Mouse (Mus musculus): Measurements from ENCODE around the gene Fchsd2. TPM values are rescaled to one million over a fixed set of nuclear protein-coding genes. Genes with fewer than 3 reads are reported as not detected.

The Fchsd2 gene
- total and polyA plus RNA-seq, 2 experiments = 8.9 to 43.0 TPM

DNA sequence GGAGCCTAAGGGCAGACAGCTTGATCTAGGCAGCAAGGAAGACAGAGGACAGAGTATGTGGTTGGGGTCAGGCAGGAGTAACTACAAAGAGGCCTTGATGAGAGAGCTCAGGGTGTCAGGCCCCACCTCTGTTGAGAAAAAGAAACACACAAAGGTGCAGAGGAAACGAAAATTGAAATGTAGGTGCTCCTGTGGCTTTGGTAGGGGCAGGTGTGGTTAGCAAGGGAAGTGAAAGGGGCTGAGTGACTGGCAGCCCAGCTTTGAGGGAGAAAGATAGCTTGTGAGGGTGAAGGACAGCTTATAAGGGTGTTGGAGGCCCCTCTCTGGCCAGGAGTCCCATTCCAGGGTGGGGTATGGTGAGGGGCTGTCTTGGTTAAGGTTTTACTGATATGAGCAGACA is 2.1 kb downstream of the Fchsd2 start:
- Histone ChIP-seq H3K27ac (replicated peaks; ENCODE audit: insufficient read depth, low read depth, low read length) (no peak overlapping the region), H3K4me3 (ENCODE audit: insufficient read depth, low read depth, low read length) (no peak overlapping the region), H3K27me3 (ENCODE audit: control insufficient read depth, insufficient read depth, low read length) (no peaks in the 10 kb centered on the region), H3K79me2 (ENCODE audit: control insufficient read depth, insufficient read depth, low read length) (no peaks in the 10 kb centered on the region), H3K36me3 (ENCODE audit: control insufficient read depth, insufficient read depth, low read length) (no peaks in the 10 kb centered on the region), H3K9ac (ENCODE audit: low read depth, low read length) (no peak overlapping the region), H3K4me1 (ENCODE audit: control insufficient read depth, insufficient read depth, low read length) (no peaks in the 10 kb centered on the region)
- no peak for DNase-seq (ENCODE audit: extremely low read depth, low read depth, low spot score)
- TF ChIP-seq POLR2A (IDR thresholded peaks at IDR 0.05; ENCODE audit: extremely low read depth, insufficient read depth, low read length) = no peak
- TF ChIP-seq CTCF (IDR thresholded peaks at IDR 0.05; ENCODE audit: low read depth, low read length) = no peak
- 91% methylated on average over 1 of the region's 1 CpGs for WGBS

DNA sequence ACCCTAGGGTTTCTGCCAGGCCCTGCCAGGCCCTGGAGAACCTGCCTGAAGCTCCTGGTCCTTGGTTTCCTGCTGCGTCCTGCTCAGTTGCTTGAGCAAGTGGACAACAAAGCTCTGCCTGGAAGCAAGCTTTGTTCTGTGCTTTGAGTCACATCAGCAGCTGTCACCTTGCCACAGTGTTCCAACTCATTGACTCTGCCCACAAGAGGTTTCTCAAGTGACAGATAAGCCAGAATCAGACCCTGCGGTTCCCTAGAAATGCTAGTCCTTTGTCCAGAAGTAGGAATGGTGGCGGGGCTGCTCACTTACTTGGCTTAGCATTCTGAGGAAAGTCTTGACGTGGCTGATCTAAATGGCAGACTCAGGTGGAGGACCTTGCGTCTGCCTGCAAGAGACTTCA is 2.9 kb downstream of the Fchsd2 start:
- WGBS = 94% methylated on average over 5 of the region's 5 CpGs
- H3K36me3 ChIP-seq (ENCODE audit: control insufficient read depth, insufficient read depth, low read length) = no peaks in the 10 kb centered on the region
- no peak for DNase-seq (ENCODE audit: extremely low read depth, low read depth, low spot score)
- no peak overlapping the region for H3K9ac ChIP-seq (ENCODE audit: low read depth, low read length)
- no peak for TF ChIP-seq CTCF (IDR thresholded peaks at IDR 0.05; ENCODE audit: low read depth, low read length)
- no peak for TF ChIP-seq POLR2A (IDR thresholded peaks at IDR 0.05; ENCODE audit: extremely low read depth, insufficient read depth, low read length)
- no peak overlapping the region for H3K27ac ChIP-seq (replicated peaks; ENCODE audit: insufficient read depth, low read depth, low read length)
- no peaks in the 10 kb centered on the region for H3K4me1 ChIP-seq (ENCODE audit: control insufficient read depth, insufficient read depth, low read length)
- H3K4me3 ChIP-seq (ENCODE audit: insufficient read depth, low read depth, low read length) = no peak overlapping the region
- H3K27me3 ChIP-seq (ENCODE audit: control insufficient read depth, insufficient read depth, low read length) = no peaks in the 10 kb centered on the region
- no peaks in the 10 kb centered on the region for H3K79me2 ChIP-seq (ENCODE audit: control insufficient read depth, insufficient read depth, low read length)

DNA sequence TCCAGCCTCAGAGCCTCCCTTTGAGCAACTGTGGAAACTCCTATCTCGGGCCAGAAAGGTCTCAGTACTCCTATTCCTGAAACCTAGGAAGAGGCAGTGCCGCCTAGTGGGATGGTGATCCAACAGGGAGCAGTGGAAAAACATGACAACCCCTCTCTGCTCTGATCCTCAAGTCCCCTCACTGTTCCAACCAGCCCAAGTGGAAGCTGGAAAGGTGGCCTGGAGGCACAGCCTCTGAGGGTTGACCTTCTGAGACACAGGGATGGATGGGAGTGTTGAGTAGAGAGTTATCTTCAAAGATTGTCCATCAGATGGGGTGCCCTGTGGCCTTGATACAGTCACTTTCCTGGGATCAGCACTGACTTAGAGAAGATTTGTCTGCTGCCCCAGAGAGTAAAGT is 3.9 kb downstream of the Fchsd2 start:
- no peak for DNase-seq (ENCODE audit: extremely low read depth, low read depth, low spot score)

DNA sequence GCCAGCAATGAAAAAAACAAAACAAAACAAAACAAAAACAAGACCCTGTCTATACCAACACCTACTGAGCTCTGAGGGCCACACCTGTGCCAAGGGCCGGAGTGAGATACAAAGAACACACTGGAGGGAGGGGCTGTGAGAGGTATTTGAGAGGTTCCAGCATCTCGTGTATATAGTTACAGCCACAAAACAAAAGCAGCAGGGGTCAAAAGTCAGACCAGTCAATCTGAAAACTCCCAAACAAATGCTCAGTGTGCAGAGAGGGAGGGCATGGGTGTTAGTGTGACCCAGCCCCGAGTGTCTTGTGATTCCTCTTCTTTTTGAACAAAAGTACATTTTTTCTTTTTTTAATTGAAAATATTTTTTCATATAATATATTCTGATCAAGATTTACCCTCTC is 4.4 kb downstream of the Fchsd2 start:
- Histone ChIP-seq H3K36me3 (ENCODE audit: control insufficient read depth, insufficient read depth, low read length) (no peaks in the 10 kb centered on the region), H3K9ac (ENCODE audit: low read depth, low read length) (no peak overlapping the region), H3K79me2 (ENCODE audit: control insufficient read depth, insufficient read depth, low read length) (no peaks in the 10 kb centered on the region), H3K27me3 (ENCODE audit: control insufficient read depth, insufficient read depth, low read length) (no peaks in the 10 kb centered on the region), H3K4me1 (ENCODE audit: control insufficient read depth, insufficient read depth, low read length) (no peaks in the 10 kb centered on the region), H3K27ac (replicated peaks; ENCODE audit: insufficient read depth, low read depth, low read length) (no peak overlapping the region), H3K4me3 (ENCODE audit: insufficient read depth, low read depth, low read length) (no peak overlapping the region)
- DNase-seq (ENCODE audit: extremely low read depth, low read depth, low spot score) = no peak
- WGBS = 63% methylated on average over 3 of the region's 3 CpGs
- TF ChIP-seq POLR2A (IDR thresholded peaks at IDR 0.05; ENCODE audit: extremely low read depth, insufficient read depth, low read length) (no peak), CTCF (IDR thresholded peaks at IDR 0.05; ENCODE audit: low read depth, low read length) (no peak)

More for the DNA sequence above, 3.9 kb downstream of the Fchsd2 start:
- Histone ChIP-seq H3K4me3 (ENCODE audit: insufficient read depth, low read depth, low read length) (no peak overlapping the region), H3K79me2 (ENCODE audit: control insufficient read depth, insufficient read depth, low read length) (no peaks in the 10 kb centered on the region), H3K27me3 (ENCODE audit: control insufficient read depth, insufficient read depth, low read length) (no peaks in the 10 kb centered on the region), H3K36me3 (ENCODE audit: control insufficient read depth, insufficient read depth, low read length) (no peaks in the 10 kb centered on the region), H3K9ac (ENCODE audit: low read depth, low read length) (no peak overlapping the region), H3K27ac (replicated peaks; ENCODE audit: insufficient read depth, low read depth, low read length) (no peak overlapping the region), H3K4me1 (ENCODE audit: control insufficient read depth, insufficient read depth, low read length) (no peaks in the 10 kb centered on the region)
- WGBS = 94% methylated on average over 2 of the region's 2 CpGs
- TF ChIP-seq CTCF (IDR thresholded peaks at IDR 0.05; ENCODE audit: low read depth, low read length) (no peak), POLR2A (IDR thresholded peaks at IDR 0.05; ENCODE audit: extremely low read depth, insufficient read depth, low read length) (no peak)

DNA sequence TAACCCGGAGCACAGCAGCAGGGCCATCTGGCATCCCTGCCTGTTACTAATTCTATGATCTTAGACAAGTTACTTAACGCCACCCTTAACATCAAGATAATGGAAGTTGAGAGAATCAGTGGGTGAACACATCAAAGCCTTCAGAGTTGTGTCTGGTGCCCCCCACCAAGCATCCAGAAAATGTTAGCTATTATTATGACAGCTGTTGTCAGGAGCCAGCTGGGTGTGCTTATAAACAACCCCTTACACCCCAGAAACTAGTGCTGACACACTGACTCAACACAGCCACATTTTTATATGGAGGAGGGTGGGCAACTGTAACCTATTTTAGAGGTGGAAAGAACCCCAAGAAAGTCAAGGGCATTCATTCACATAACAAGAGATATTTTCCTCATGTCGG is 7.3 kb downstream of the Fchsd2 start:
- Histone ChIP-seq H3K9ac (ENCODE audit: low read depth, low read length) (no peak overlapping the region), H3K27ac (replicated peaks; ENCODE audit: insufficient read depth, low read depth, low read length) (no peak overlapping the region), H3K36me3 (ENCODE audit: control insufficient read depth, insufficient read depth, low read length) (no peaks in the 10 kb centered on the region), H3K27me3 (ENCODE audit: control insufficient read depth, insufficient read depth, low read length) (no peaks in the 10 kb centered on the region), H3K4me1 (ENCODE audit: control insufficient read depth, insufficient read depth, low read length) (no peaks in the 10 kb centered on the region), H3K4me3 (ENCODE audit: insufficient read depth, low read depth, low read length) (no peak overlapping the region), H3K79me2 (ENCODE audit: control insufficient read depth, insufficient read depth, low read length) (no peaks in the 10 kb centered on the region)
- no peak for TF ChIP-seq CTCF (IDR thresholded peaks at IDR 0.05; ENCODE audit: low read depth, low read length)
- no peak for DNase-seq (ENCODE audit: extremely low read depth, low read depth, low spot score)
- WGBS = 92% methylated on average over 3 of the region's 3 CpGs

DNA sequence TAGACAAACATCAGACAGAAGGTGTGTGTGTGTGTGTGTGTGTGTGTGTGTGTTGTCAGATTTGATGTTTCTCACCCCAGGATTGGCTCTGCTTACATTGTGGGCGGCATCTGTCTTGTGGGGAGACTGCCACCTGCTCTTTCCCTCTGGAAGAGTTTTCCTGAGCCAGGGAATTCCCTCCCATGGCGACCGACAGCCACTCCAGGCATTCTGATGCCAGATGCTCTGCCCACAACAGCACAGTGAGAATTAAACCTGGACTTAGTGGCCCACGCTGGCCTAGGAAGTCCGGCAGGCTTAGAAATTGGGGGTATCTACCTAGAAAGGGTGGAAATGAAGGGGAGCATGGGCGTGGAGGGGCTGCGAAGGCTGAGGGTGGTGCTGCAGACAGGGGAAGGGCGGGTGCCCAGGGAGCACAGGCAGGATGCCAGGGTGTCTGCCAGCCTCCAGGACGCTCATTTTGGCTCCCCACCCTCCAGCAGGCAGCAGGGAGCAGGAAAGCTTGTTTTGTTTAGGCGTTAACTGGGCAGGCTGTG is 8.6 kb downstream of the Fchsd2 start:
- TF ChIP-seq CTCF (IDR thresholded peaks at IDR 0.05; ENCODE audit: low read depth, low read length) (no peak), POLR2A (IDR thresholded peaks at IDR 0.05; ENCODE audit: extremely low read depth, insufficient read depth, low read length) (no peak)
- no peak overlapping the region for H3K4me3 ChIP-seq (ENCODE audit: insufficient read depth, low read depth, low read length)
- no peaks in the 10 kb centered on the region for H3K79me2 ChIP-seq (ENCODE audit: control insufficient read depth, insufficient read depth, low read length)
- no peak overlapping the region for H3K9ac ChIP-seq (ENCODE audit: low read depth, low read length)
- 83% methylated on average over 10 of the region's 10 CpGs for WGBS
- no peak overlapping the region for H3K27ac ChIP-seq (replicated peaks; ENCODE audit: insufficient read depth, low read depth, low read length)
- H3K36me3 ChIP-seq (ENCODE audit: control insufficient read depth, insufficient read depth, low read length) = no peaks in the 10 kb centered on the region
- no peaks in the 10 kb centered on the region for H3K27me3 ChIP-seq (ENCODE audit: control insufficient read depth, insufficient read depth, low read length)
- no peak for DNase-seq (ENCODE audit: extremely low read depth, low read depth, low spot score)
- H3K4me1 ChIP-seq (ENCODE audit: control insufficient read depth, insufficient read depth, low read length) = no peaks in the 10 kb centered on the region
